Mouse (Mus musculus): ENCODE measurements around the gene Kif6.

Gene Kif6

DNA sequence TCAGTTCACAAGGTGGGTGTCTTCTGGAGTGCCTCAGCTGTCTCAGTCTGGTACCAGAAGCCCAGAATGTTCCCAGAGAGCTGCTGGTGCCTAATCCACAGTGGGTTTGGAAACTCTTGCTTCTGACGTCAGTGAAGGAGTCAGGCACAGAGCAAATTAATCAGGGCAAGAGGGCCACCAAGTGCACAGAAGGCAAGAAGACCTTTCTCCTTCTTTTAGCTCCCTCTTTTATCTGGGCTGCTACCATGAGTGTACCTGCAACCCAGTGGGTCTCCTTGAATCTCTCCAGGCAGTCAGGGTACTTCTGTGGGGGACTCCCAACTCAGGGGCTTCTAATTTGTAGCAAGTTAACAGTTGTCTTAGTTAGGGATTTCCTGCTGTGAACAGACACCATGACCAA lies 178.0 kb downstream of the Kif6 start:
- DNase-seq = no peak

DNA sequence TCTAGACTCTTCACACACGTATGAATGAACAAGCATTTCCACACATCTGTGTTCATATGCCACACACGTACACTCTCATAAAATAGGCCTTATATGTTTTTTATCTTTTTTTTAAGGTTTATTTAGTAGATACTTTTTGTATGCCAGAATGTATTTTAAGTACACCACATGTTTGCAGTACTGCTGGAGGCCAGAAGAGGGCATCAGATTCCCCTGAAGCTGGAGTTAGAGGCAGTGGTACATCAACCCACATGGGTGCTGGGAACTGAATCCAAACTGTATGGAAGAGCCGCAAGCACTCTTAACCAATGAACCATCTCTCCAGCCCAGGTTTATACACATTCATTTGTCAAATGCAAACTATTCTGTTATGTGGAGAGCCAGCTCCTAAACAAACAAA lies 179.0 kb downstream of the Kif6 start:
- DNase-seq = no peak

DNA sequence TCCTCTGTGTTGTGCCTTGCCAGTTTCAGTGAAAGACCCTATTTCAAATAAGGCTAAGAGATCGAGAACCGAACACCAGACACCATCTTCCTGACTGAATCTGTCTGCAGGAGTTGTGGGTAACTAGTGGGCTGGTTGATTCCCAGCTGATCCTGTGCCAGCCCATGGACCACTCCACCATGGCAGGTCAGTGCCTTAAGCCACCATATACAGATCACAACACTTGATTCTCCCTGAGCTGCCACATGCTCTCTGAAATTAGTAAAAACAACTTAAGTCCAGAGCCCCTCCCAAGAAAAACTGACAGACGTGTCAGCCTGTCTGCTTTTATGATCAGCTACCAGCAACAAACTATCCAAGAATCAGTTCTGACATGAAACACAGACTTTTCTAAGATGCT lies 180.3 kb downstream of the Kif6 start:
- DNase-seq = no peak

DNA sequence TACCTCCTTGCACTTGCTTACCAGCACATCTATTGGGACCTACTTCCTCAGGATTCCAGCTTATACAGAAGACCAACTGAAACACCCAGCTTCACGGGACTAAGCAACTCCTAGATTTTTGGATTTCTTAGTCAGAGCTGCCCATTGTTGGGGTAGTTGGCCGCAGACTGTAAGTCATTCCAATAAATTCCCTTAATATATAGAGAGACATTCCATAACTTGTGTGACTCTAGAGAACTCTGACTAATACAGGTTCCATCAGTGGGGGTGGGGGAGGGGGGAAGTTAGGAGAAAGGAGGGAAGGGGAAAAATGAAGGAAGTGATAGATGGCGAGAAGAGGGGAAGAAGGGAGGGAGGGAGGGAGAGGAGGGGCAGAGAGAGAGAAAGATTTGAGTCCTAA lies 181.2 kb downstream of the Kif6 start:
- no peak for DNase-seq

DNA sequence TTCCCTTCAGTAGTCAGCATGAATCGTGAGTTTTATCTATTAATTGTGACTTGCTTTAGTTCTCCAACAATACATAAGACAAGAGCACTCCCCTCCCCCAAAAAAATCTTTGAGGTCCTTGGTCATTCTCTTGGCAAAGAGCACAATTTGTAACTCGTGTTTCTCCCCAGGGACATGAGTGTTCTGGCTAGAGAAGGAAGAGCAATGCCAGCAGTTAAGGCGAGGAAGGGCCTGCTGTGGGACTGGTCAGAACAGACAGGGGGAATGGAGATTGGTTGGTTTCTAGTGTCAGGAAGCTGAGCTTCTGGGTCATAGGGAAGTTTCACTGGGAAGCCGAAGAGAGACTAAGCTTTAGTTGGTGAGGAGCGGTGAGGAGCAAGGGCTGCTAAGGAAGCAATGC lies 184.2 kb downstream of the Kif6 start:
- DNase-seq = no peak

DNA sequence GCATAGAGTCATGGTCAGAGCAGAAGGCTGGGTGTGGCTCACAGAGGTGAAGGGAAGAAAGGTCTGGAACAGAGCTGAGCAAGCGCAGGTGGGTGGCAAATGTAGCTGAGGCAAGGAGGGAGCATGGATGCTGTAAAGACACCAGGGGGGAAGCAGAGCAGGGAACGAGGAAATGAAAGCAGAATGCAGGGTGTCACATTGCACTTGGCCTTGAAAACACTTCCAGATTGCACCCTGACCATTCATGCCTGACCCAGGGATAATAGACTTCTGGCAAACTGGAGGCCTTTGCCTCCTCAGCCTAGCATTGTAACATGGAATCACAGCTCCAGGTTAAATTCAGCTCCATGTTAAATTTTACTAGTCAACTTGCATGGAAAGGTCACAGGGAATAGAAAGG lies 185.2 kb downstream of the Kif6 start:
- no peak for DNase-seq

DNA sequence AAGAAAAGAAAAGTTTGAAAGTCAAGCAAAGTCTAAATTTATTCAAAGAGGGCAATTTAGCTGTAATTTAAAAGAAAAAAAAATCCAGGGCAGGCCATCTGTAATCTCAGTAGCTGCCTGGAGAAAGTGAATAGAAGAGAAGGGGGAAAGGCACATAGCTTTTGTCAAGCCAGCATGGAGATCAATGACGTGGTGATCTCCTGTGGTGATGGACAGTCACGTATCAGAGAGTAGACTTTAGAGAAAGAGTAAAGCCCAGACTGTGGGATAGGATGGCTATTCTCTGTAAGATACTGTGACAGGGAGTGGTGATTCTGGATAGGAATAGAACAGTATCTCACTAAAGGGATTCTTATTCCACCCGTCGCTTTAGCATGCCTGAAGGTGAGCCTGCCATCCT lies 192.5 kb downstream of the Kif6 start:
- no peak for DNase-seq

DNA sequence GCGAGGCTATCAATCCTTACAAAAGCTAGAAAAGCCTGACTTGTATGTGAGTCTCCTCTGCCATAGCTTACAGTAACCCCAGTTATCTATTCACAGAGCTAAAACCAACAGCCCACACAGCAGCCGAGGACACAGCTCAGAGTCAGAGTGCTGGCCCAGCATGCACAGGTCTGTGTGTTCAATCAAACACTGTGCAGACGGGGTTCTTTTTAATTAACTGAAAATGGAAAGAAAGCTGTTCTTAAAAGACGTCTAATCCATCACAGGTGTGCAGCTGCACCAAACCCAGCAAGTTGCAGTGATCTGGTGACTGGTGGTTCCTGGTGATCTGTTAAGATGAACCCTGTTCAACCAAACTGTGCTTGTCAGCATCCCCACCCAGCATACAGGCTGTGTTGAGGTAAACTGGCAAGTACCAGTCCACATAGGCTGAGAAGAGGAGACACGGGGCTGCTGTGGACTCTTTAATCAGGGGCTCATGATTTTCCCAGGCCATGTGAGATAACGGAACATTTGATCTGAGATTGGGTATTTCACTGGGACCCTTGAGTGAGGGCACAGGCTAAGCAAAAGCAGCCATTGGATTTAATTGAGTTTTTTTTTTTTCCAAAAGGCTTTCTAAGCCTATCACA lies 193.9 kb downstream of the Kif6 start:
- DNase-seq = no peak

DNA sequence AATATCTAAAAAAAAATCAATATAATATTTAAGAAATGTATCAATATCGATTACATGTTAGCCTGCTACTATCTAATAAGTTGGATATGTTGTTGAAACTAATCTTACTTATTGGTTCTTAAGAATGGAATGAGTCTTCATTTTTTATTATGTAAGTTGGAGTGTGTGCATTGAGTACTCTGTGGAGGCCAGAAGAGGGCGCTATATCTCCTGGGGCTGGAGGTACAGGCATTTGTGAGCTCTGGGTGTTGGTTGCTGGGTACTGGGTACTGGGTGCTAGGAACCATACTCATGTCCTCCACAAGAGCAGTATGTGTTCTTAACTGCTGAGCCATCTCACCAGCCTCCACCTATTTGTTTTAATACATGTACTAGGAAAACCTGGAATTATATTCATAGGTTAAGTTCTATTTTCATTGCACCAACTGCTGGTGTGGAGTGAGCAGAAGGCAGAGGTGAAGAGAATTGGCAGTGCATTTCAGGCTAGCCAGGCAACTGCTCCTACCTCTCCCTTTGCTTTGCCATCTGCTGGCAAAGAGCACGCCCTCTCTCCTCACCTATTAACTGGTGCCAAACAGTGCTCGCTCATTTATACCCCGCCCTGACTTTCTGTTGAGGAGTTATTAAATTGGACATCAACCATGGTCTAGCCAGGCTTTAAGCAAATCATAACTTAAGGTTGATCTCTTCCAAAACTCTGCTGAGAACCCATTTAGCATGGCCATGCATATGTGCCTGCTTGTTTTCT lies 199.1 kb downstream of the Kif6 start:
- DNase-seq = no peak

DNA sequence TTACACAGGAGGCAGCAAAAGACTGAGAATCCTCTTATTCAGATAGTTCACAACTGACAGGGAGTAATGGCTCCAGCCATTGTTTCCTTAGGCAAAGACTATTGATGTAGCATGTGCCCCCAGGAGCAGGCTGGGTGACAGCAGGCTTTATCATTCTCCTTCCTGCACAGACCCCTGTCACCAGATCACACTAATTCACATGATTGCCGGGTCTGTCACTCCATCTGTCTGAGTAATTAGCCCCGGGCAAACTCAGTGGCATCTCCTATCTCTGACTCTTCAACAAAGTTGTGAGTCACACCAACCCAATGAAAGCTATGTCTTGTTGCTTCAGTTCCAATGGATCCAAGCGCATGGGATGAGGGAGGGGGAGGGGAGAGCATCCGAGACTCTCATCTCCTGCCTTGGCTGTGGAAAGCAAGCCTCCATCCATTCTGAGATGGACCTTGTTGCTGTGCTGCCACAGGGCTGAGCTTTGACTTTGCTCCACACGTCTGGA lies 201.2 kb downstream of the Kif6 start:
- no peak for DNase-seq

DNA sequence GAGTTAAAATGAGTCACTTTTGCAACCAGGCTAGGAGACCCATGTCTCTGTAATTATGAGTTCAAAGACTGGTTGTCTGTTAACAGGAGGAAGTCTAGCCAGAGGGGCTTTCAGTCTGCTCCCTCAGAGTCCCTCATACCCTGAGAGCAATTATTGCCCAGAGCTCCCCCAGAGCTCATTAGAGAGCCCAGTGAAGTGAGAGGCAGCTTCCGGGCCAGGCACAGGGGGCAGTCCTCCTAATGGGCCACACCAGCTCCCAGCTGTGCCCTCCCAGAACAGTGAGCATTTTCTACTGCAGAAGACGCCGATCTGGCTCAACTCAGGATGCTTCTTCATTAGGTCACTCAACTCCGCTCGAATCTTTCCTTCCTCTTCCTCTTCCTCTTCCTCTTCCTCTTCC lies 201.8 kb downstream of the Kif6 start:
- DNase-seq = no peak

DNA sequence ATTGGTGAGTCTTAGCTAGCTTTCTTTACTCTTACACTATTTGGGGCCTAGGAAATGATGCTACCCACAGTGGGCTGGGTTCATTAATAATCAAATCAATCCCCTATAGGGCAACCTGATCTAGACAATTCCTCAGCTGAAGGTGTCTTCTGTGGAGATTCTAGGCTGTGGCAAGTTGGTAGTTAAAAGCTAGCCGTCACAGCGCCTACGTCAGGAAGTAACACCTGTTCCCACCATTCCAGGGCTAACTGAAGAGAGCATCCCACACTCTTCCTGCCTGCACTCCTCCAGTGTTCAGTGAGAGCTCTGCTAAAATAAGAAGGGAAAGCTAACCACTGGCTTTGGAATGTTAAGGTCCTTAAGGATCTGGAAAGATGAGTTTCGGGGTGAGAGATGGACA lies 205.3 kb downstream of the Kif6 start:
- DNase-seq = peak; percentile 74

DNA sequence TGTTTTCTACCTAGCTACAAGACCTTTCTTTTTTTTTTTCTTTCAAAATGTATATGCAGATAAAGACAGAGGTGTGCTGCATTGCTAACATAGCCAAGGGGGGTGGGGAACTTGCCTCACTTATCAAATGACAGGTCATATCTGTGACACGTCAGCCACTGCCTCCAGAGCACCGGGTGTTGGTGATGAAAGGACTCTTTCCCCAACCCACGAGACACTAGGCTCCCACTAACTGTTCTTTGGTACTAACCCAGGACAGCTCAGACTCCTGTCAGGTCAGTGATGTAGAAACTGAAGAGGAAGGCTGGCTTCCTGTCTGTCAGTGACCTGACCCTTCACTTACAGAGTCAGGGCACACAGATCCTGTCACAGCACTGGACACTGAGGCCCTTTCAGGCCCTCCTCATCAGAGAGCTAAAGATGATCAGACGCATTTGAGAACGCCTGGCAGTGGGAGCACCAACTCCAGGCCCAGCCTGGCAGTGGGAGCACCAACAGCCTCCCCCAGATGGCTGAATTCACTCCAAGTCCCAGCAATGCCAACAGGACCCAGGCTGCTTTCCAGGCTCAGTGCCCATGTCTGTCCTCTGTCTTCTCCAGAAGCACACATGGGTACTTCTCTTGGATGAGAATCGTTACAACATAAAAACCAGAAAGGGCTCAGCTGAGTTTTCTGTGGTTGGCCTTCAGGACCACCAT lies 209.4 kb downstream of the Kif6 start:
- DNase-seq = peak; percentile 59

DNA sequence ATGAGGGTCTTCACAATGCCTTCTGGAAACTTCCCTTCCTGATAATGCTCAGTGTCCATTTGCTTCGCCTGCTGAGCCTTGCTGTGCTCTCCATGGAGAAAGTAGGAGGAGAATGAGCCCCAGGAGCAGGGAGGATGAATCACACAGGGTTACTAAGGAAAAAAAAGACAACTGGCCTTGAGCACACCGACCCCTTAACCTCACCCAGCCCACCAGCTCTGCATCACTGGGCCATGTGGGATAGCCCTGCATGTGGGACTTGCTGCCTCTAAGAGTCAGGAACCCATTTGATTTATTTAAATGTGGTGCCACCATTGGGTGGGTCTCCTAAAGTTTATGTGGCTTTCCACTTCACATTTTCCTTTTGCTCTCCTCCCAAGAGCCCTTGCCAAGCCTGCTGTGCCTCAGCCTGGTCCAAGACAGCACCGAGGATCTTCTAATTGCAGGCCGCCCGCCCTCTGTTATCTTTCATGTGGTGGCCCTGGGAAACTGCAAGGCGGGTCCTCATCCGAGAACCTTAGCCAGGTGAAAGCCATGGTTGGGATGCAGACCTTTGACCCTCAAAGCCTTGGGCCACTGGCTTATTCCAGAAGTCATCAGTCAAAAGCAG lies 210.0 kb downstream of the Kif6 start:
- no peak for DNase-seq

DNA sequence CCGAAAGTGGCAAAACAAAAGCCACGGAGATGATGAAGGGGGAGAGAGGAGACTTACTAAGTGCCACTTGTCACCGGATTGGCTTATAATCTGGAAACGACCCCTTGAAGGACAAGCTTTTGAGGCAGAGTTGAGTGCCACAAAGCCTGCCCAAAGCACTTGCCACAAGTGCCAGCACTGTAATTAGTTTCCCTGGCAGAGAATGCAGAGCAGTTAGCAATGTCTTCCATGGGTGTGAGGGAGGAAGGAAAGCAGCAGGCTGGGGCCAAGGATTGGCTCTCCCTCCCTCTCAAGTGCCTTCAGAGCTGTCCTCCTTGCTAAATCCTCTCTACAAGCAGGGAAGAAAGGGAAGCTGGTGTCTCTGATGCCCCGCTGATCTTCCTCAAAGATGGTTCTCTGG lies 210.9 kb downstream of the Kif6 start:
- DNase-seq = no peak

DNA sequence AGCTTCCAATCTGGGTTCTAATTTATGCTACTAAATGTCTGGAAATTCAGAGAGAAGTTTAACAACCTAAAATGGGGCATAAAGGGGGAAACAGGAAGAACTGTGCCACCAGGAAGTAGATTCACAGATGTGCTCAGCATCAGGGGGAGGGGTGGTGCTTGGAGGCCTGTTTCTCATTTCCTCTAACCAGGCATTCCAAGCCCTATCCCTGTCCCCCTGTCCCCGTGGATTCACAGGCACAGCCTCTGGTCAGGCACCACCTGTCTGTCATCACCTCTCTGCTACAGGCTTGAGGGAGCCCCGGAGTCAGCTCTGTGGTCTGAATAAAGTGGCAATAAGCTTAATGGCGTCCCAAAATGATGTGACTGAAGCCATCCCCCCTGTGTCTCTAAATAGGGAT lies 216.8 kb downstream of the Kif6 start:
- no peak for DNase-seq

DNA sequence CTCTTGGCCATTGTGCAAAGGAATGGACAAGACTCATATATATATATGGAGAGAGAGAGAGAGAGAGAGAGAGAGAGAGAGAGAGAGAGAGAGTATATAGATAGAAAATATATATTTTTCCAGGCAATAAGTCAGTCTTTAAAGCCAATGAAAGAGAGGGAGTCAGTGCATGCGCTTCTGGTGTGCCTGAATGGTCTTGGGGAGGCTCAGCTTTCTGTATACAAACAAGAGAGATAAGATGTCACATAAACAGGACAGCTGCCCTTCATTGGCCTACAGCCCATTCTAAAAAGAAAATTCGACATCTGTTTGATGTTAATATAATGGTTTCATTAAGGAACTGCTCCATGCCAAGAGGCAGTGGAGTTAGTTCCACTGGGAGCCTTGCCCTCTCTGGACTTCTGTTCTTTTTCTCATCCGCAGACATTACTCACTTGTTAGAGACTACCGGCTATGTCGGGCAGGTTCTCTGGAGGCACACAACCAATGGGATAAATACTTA lies 219.2 kb downstream of the Kif6 start:
- no peak for DNase-seq

DNA sequence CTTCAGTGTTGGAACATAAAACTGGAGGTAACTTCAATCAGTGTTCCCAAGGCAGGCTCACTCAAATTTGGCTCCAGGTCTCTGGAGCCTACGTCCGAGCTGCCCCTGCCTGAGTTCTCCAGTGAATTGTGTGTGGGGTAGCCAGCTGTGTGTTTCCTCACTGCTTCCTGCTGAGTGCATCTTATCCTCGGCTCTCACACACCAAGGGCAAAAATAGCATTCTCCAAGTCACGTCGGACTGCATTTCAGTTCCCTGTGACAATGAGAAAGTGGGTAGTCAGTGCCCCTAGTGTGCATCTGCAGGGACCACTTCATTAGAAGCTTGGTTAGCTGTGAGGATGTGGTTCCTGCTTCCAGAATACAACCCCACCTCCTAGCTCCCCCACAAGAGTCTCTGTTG lies 222.5 kb downstream of the Kif6 start:
- no peak for DNase-seq

DNA sequence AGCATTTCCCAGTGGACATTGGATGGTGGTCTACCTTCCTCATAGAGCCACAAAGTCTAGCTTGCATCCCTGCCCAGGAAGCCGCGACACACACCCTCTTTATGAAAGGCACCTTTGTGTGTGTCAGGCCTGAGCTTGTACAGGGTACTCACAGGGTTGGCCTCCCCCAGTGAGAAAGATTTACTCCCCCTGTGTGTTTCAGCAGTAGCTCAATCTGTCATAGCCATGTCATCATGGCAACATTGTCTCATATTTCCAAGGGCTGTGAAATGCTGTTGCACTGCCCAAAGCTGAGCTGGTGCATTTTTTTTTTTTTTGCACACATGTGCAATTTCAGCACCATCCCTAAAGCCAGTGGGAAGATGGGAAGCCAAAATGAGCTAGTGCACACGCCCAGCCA lies 224.3 kb downstream of the Kif6 start:
- DNase-seq = no peak

DNA sequence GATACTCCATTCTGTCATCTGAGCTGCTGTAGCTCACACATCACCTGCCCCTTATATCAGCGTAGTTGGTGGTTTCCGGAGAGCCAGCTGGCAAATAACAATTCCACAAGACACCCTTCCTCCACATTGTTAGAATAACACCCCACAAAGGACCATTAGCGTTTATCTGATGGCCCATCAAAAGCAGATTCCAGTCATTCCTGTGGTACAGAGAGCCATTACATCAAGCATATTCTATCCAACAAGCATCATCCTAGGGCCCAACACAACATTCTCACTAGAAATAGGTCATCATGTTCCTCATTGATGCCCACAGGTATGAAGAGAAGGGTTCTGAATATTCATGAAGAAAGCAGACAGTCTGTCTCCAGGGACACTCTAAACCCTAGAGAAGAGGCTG lies 236.3 kb downstream of the Kif6 start:
- no peak for DNase-seq

DNA sequence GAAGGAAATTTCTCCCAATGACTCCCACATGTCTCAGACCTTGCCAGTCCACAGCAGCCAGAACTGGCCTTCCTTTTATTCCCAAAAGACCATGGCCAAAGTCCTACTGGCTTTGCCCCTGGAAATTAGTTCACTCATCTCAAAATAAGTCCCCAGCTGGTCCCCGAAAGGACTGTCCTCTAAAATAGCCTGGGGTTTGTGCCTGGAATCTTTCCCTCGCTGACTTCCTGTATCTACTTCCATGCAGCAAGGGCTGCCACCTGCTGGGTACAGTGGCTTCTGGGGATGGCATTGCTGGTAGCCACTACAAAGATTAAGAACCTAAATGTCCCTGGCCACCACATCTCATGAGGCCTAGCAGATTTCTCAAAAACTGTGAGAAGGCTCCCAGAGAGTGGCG lies 237.2 kb downstream of the Kif6 start:
- no peak for DNase-seq

DNA sequence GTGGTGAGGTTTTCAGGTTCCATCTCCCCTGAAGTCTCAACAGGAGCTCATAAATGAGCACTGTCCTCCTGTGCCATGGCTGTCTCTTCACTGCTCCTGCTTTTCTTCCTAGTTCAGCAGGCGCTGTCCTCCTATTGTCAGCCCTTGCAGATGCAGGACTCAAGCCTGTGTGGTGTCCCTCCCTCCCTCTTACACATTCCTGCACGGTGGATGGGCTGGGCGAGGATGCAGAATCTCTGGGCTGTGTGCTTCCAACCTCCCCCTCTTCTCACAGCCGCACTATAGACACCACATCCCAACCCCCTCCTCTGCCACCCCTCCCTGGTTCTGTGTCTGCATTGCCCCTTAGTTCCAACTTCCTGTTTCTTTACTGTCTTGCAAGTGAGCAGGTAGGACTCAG lies 240.8 kb downstream of the Kif6 start:
- no peak for DNase-seq

DNA sequence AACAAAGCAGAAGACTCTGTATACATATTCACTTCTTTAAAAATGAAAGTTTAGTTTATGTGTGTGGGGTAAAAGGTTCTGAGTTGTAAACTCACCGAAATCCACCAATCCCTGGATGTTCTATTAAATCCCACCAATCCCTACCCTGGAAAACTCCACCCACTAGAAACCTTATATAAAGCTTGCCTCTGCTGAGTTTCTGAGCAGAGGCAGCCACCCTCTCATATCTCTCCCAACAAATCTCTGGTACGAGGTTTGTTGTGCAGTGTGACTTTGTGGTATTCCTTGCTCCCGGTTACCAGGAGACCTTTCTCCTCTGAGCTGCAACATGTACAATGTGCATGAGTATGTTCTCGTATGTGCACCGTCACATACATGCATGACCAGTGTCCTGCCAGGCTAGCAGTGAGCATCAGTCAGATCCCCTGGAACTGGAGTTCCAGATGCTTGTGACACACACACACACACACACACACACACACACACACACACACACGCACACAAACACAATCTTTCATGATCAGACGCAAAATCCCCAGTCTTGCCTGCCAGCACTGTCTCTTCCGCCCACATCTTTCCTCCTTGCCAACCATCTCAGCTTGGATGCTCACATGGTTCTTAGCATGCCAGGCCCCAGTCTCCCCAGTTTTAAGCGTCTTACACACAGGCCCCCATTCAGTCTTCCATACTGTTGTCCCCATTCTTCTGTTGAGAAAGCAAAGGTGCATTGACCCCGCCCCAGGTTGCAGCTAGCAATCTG lies 245.3 kb downstream of the Kif6 start:
- DNase-seq = peak; percentile 51
